Mouse (Mus musculus): ENCODE results near the gene Tnfrsf1b. TPM values are rescaled to one million over a fixed set of nuclear protein-coding genes. Genes with fewer than 3 reads are reported as not detected.
A peak's percentile ranks its signal among the peaks of the same experiment; 100 is the strongest.

Gene Tnfrsf1b
- polyA plus RNA-seq, 1 experiment from 2014 or later, result 3.7 TPM

DNA sequence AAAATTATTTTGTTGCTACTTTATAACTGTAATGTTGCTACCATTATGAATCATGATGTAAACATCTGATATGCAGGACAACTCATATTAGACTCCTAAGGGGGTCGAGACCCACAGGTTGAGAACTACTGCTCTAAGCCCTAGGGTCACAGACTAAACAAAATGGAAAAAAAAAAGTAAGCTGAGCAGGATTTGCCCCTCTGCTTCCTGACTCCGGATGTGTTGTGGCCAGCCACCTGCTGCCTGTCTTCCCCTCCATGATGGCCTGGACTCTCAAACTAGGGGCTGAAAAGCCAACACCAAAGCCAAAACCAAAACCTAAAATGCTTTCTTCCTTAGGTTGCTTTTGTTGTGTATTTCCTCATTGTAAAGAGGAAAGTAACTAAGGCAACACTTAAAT is 35.6 kb downstream of the Tnfrsf1b start:
- H3K36me3 ChIP-seq (ENCODE audit: insufficient read depth, low read length), result no peaks in the 10 kb centered on the region
- no peak overlapping the region for H3K4me3 ChIP-seq (ENCODE audit: low read length)
- no peaks in the 10 kb centered on the region for H3K27me3 ChIP-seq (ENCODE audit: insufficient read depth, low read length)
- no peak overlapping the region for H3K9ac ChIP-seq (replicated peaks; ENCODE audit: low read length)
- H3K4me1 ChIP-seq (ENCODE audit: insufficient read depth, low read length), result 0 out of 2 replicates have a peak, but pooled peaks cover 5% of the 10 kb centered on the region
- no peaks in the 10 kb centered on the region for H3K9me3 ChIP-seq (ENCODE audit: low read length)
- H3K27ac ChIP-seq (ENCODE audit: low read length), result no peak overlapping the region
- H3K4me2 ChIP-seq (replicated peaks; ENCODE audit: low read depth, low read length), result no peak overlapping the region
- ATAC-seq (ENCODE audit: low FRiP score, low TSS enrichment), result no peak
- 66% methylated on average over 2 of the region's 2 CpGs for WGBS

GRCm38 (mm10) chr4:145210564-145210963 is 36.1 kb downstream of the Tnfrsf1b start:
- WGBS, result 87% methylated on average over 5 of the region's 5 CpGs

DNA sequence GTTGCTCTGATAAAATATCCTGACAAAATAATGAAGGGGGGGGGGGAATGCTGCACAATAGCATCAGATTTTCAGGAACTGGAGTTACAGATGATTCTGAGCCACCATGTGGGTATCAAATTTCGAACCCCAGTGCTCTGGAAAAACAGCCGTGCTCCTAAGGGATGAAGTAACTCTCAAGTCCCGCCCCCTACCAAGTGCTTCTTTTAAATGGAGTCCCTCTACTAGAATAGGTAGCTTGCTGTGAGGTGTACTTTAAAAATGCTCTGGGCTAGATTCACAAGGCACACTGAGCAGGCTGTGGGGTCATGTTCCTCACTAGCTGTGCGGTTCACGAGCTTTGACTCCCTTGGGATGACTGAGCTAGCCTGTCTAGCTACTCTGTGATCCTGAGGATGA is 37.0 kb downstream of the Tnfrsf1b start:
- Histone ChIP-seq H3K27ac (ENCODE audit: low read length) (no peak overlapping the region), H3K4me3 (ENCODE audit: low read length) (no peak overlapping the region), H3K9me3 (ENCODE audit: low read length) (no peaks in the 10 kb centered on the region), H3K36me3 (ENCODE audit: insufficient read depth, low read length) (no peaks in the 10 kb centered on the region), H3K4me2 (replicated peaks; ENCODE audit: low read depth, low read length) (no peak overlapping the region), H3K27me3 (ENCODE audit: insufficient read depth, low read length) (no peaks in the 10 kb centered on the region), H3K4me1 (ENCODE audit: insufficient read depth, low read length) (0 out of 2 replicates have a peak, but pooled peaks cover 5% of the 10 kb centered on the region), H3K9ac (replicated peaks; ENCODE audit: low read length) (no peak overlapping the region)
- 36% methylated on average over 5 of the region's 5 CpGs for WGBS
- ATAC-seq (ENCODE audit: low FRiP score, low TSS enrichment), result no peak

More at GRCm38 (mm10) chr4:145210564-145210963, 36.1 kb downstream of the Tnfrsf1b start:
- Histone ChIP-seq H3K4me3 (ENCODE audit: low read length) (no peak overlapping the region), H3K36me3 (ENCODE audit: insufficient read depth, low read length) (no peaks in the 10 kb centered on the region), H3K27me3 (ENCODE audit: insufficient read depth, low read length) (no peaks in the 10 kb centered on the region), H3K27ac (ENCODE audit: low read length) (no peak overlapping the region), H3K4me1 (ENCODE audit: insufficient read depth, low read length) (0 out of 2 replicates have a peak, but pooled peaks cover 5% of the 10 kb centered on the region), H3K9ac (replicated peaks; ENCODE audit: low read length) (no peak overlapping the region), H3K4me2 (replicated peaks; ENCODE audit: low read depth, low read length) (no peak overlapping the region), H3K9me3 (ENCODE audit: low read length) (no peaks in the 10 kb centered on the region)
- no peak for ATAC-seq (ENCODE audit: low FRiP score, low TSS enrichment)

DNA sequence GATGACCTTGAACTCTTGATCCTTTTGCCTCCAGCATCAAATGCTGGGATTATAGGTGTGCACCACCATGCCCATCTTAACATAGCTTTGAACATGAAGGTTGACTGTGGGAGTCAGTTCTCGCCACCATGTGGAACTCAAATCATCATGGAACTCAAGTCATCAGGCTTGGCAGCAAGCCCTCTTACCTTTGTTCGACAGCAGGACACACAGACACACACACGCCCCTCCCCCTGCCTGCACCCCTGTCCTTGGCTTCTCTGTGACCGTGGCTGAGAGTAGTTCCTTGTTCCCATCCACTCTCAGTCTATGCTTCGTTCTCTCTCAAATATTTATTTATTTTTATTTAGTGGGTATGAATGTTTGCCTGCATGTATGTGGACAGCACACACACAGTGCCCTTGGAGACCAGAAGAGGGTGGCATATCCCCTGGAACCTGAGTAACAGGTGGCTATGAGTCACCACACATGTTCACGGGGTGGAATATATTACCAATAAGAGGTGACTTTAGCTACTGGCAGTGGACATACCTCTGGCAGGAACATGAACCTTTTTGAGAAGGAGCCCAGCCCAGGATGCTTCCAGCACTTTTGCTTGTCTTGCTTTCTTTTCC is 37.5 kb downstream of the Tnfrsf1b start:
- Histone ChIP-seq H3K9ac (replicated peaks; ENCODE audit: low read length) (no peak overlapping the region), H3K36me3 (ENCODE audit: insufficient read depth, low read length) (no peaks in the 10 kb centered on the region), H3K4me3 (ENCODE audit: low read length) (no peak overlapping the region), H3K4me2 (replicated peaks; ENCODE audit: low read depth, low read length) (no peak overlapping the region), H3K27me3 (ENCODE audit: insufficient read depth, low read length) (no peaks in the 10 kb centered on the region), H3K27ac (ENCODE audit: low read length) (no peak overlapping the region), H3K9me3 (ENCODE audit: low read length) (no peaks in the 10 kb centered on the region), H3K4me1 (ENCODE audit: insufficient read depth, low read length) (0 out of 2 replicates have a peak, but pooled peaks cover 5% of the 10 kb centered on the region)
- ATAC-seq (ENCODE audit: low FRiP score, low TSS enrichment), result no peak
- WGBS, result 78% methylated on average over 6 of the region's 6 CpGs

GRCm38 (mm10) chr4:145207718-145208371 is 38.8 kb downstream of the Tnfrsf1b start:
- Histone ChIP-seq H3K27ac (ENCODE audit: low read length) (no peak overlapping the region), H3K27me3 (ENCODE audit: insufficient read depth, low read length) (no peaks in the 10 kb centered on the region), H3K36me3 (ENCODE audit: insufficient read depth, low read length) (no peaks in the 10 kb centered on the region), H3K4me2 (replicated peaks; ENCODE audit: low read depth, low read length) (no peak overlapping the region), H3K9me3 (ENCODE audit: low read length) (no peaks in the 10 kb centered on the region), H3K4me3 (ENCODE audit: low read length) (no peak overlapping the region), H3K4me1 (ENCODE audit: insufficient read depth, low read length) (0 out of 2 replicates have a peak, but pooled peaks cover 5% of the 10 kb centered on the region), H3K9ac (replicated peaks; ENCODE audit: low read length) (no peak overlapping the region)
- 79% methylated on average over 3 of the region's 3 CpGs for WGBS
- no peak for ATAC-seq (ENCODE audit: low FRiP score, low TSS enrichment)

DNA sequence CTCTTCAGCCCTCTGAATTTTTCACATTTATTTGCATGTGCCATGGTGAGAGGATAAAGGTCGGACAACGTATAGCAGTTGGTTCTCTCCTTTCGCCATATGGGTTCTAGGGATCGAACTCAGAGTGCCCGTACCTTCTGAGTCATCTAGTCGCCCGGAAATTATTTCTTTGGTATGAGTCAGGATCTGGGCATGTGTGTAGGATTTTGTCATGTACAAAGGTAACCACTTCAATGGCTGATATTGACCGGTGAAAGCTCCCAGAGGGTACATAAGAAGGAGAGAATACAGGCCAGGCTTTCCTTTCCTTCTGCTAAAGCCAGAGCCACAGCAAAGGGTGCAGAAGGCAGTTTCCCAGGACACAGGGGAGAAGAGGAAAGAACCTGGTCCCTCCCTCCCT is 41.9 kb downstream of the Tnfrsf1b start:
- Histone ChIP-seq H3K27me3 (ENCODE audit: insufficient read depth, low read length) (no peaks in the 10 kb centered on the region), H3K9me3 (ENCODE audit: low read length) (no peaks in the 10 kb centered on the region), H3K36me3 (ENCODE audit: insufficient read depth, low read length) (no peaks in the 10 kb centered on the region), H3K27ac (ENCODE audit: low read length) (no peak overlapping the region), H3K9ac (replicated peaks; ENCODE audit: low read length) (no peak overlapping the region), H3K4me3 (ENCODE audit: low read length) (no peak overlapping the region), H3K4me1 (ENCODE audit: insufficient read depth, low read length) (peaks cover 14% of the 10 kb centered on the region), H3K4me2 (replicated peaks; ENCODE audit: low read depth, low read length) (no peak overlapping the region)
- 87% methylated on average over 8 of the region's 8 CpGs for WGBS
- no peak for ATAC-seq (ENCODE audit: low FRiP score, low TSS enrichment)

DNA sequence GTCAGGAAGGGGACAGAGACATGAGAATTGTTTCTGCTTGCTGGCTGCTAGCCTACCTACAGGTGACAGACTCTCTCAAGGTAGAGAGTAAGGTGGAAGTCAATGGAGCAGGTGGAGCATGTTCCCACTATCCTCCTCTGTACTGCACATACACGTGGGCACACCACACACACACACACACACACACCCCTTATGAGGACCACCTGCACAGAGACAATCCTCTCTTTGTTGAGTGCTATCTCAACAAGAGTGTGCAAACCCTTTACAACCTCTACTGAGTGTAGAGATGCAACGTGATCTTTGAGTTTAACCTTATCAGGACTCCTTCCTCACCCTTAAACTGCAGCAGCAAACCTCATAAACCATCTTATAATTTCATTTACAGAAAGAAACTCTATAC is 43.4 kb downstream of the Tnfrsf1b start:
- 60% methylated on average over 2 of the region's 2 CpGs for WGBS
- no peak for ATAC-seq (ENCODE audit: low FRiP score, low TSS enrichment)

DNA sequence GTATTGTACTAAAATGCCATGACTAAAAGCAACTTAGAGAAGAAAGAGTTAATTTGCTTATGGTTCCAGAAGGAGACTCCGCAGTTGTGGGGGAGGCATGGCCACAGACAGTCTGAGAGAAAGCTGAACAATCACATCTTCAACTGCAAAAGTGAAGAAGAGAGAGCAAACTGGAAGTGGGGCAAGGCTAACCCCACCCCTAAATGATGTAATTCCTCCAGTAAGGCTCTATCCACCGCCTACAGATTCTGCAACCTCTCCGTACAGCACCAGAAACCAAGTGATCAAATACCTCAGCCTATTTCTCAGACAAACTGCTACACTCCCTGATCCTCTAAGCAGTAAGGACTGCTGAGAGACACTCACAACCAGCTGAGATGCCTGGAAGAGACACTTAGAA is 45.2 kb downstream of the Tnfrsf1b start:
- Histone ChIP-seq H3K4me3 (ENCODE audit: low read length) (no peak overlapping the region), H3K9me3 (ENCODE audit: low read length) (no peaks in the 10 kb centered on the region), H3K4me2 (replicated peaks; ENCODE audit: low read depth, low read length) (no peak overlapping the region), H3K27ac (ENCODE audit: low read length) (no peak overlapping the region), H3K27me3 (ENCODE audit: insufficient read depth, low read length) (no peaks in the 10 kb centered on the region), H3K4me1 (ENCODE audit: insufficient read depth, low read length) (peaks cover 9% of the 10 kb centered on the region), H3K36me3 (ENCODE audit: insufficient read depth, low read length) (no peaks in the 10 kb centered on the region), H3K9ac (replicated peaks; ENCODE audit: low read length) (no peak overlapping the region)
- WGBS, result 54% methylated on average over 3 of the region's 3 CpGs
- ATAC-seq (ENCODE audit: low FRiP score, low TSS enrichment), result no peak

More for the DNA sequence above, 43.4 kb downstream of the Tnfrsf1b start:
- no peak overlapping the region for H3K27ac ChIP-seq (ENCODE audit: low read length)
- no peak overlapping the region for H3K9ac ChIP-seq (replicated peaks; ENCODE audit: low read length)
- H3K9me3 ChIP-seq (ENCODE audit: low read length), result no peaks in the 10 kb centered on the region
- H3K27me3 ChIP-seq (ENCODE audit: insufficient read depth, low read length), result no peaks in the 10 kb centered on the region
- no peaks in the 10 kb centered on the region for H3K36me3 ChIP-seq (ENCODE audit: insufficient read depth, low read length)
- H3K4me3 ChIP-seq (ENCODE audit: low read length), result no peak overlapping the region
- H3K4me1 ChIP-seq (ENCODE audit: insufficient read depth, low read length), result peaks cover 9% of the 10 kb centered on the region
- H3K4me2 ChIP-seq (replicated peaks; ENCODE audit: low read depth, low read length), result no peak overlapping the region

DNA sequence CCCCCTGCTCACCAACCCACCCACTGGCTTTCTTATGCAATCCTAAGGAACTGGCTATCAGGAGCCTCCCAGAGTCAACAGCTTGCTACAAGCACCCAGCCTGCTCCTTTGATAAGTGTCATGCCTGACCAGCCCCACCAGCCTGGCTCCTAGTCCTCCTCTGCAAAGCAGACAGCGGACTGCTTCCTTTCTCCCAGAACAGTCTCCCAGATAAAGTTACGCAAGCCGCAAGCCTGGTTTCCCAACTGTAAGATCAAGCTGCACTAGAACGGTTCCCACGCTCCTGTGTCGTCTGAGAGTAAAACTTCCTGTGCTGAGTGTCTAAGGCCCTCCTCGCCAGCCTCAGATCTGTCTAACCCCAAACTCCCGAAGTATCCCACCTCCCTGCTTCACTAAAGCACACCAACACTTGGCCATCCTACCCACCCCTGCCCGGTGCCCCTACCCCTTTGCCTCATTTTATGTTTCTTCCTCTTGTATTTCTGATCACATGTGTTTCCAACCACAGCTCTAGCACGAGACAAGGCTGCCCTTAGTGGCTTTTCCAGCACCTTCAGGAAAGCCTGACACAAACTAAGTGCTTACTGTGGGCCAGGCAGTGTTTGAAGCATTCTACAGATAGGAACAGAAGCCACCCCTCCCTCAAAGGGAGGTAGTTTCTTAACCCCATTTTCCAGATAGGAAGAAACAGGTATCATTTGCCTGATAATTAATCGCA is 46.5 kb downstream of the Tnfrsf1b start:
- ATAC-seq (ENCODE audit: low FRiP score, low TSS enrichment), result peak; percentile 76
- no peaks in the 10 kb centered on the region for H3K36me3 ChIP-seq (ENCODE audit: insufficient read depth, low read length)
- H3K27ac ChIP-seq (ENCODE audit: low read length), result 0 out of 2 replicates have a peak overlapping the region, but pooled peaks have one; percentile 25
- no peaks in the 10 kb centered on the region for H3K9me3 ChIP-seq (ENCODE audit: low read length)
- WGBS, result 16% methylated on average over 11 of the region's 11 CpGs
- H3K4me1 ChIP-seq (ENCODE audit: insufficient read depth, low read length), result peaks cover 9% of the 10 kb centered on the region
- no peaks in the 10 kb centered on the region for H3K27me3 ChIP-seq (ENCODE audit: insufficient read depth, low read length)
- H3K4me2 ChIP-seq (replicated peaks; ENCODE audit: low read depth, low read length), result peak overlapping the region; percentile 26
- no peak overlapping the region for H3K4me3 ChIP-seq (ENCODE audit: low read length)
- H3K9ac ChIP-seq (replicated peaks; ENCODE audit: low read length), result no peak overlapping the region; the same call in 1 of the 2 replicates

- no peak for ATAC-seq (ENCODE audit: low FRiP score, low TSS enrichment)
- Histone ChIP-seq H3K36me3 (ENCODE audit: insufficient read depth, low read length) (no peaks in the 10 kb centered on the region), H3K27me3 (ENCODE audit: insufficient read depth, low read length) (no peaks in the 10 kb centered on the region), H3K9me3 (ENCODE audit: low read length) (no peaks in the 10 kb centered on the region), H3K9ac (replicated peaks; ENCODE audit: low read length) (no peak overlapping the region), H3K27ac (ENCODE audit: low read length) (no peak overlapping the region), H3K4me1 (ENCODE audit: insufficient read depth, low read length) (peaks cover 24% of the 10 kb centered on the region), H3K4me2 (replicated peaks; ENCODE audit: low read depth, low read length) (no peak overlapping the region), H3K4me3 (ENCODE audit: low read length) (no peak overlapping the region)
- 80% methylated on average over 4 of the region's 4 CpGs for WGBS
Observed at GRCm38 (mm10) chr4:145196586-145196985, 50.1 kb downstream of the Tnfrsf1b start.
